Mouse (Mus musculus): Measurements from ENCODE around the gene Rab20.

GRCm38 (mm10) chr8:11450184-11451113, 28.1 kb downstream of the Rab20 start:
- TF ChIP-seq POLR2A (IDR thresholded peaks at IDR 0.05; ENCODE audit: extremely low read depth, insufficient read depth, low read length) (no peak), CTCF (IDR thresholded peaks at IDR 0.05; ENCODE audit: low read depth, low read length) (peak; percentile 70)

Data from liver, adult 2 months (tissue).